Mouse (Mus musculus) lung, postnatal 36 days (tissue): ENCODE data around the gene Amz2.

ENCODE experiments used
- DNase-seq: peaks from one replicate; pipeline ENCODE4 v3.0.0; 2022; ENCODE audit warnings: mixed read lengths

Amz2 gene

DNA sequence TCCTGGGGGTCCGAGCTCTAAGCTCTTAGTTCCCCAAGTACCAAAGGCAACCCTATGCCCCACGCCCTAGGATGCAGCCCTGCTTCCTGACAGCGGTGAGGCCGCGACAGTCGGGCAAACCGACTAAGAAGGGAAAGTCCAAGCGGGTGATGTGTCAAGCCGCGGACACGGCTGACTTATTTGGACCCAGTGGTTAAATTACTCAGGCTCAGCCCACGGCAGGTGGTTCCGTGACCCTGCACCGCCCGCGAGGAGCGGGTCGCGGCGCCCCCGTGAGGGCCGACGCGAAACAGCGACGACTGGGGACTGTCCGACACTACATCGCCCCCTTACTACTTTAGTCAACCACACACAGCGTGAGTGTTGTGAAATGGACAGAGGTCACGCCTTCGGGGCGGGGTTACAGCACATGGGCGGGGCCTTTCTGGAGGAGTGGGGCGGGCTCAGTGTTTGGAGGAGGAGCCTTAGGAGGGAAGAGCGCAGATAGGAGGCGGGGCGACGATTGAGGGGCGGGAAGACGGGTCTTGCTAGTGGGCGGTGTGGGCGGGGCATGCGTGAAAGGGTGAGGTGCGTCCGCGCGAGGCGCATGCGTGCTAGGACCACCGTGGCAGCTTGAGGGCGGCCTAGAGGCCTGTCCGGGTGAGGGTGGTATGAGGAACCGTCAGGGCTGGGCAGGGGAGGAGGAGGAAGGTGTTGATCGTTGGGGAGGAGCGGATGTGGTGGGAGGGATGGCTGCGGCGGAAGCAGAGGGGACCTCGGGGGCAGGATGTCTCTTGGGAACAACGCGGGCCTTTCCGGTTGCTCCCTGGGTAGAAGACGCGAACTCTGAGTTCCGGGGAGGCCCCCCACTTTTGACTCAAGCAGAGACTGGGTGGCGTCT lies at the start of gene Amz2:
Gene Amz2, plus strand, starts transcription at position 555 of the 880 bp plus-strand sequence.
- DNase-seq, result peak; percentile 99

- DNase-seq, result no peak
These were observed 49.1 kb upstream of the Amz2 start for GRCm38 (mm10) chr11:109376484-109377143.

DNA sequence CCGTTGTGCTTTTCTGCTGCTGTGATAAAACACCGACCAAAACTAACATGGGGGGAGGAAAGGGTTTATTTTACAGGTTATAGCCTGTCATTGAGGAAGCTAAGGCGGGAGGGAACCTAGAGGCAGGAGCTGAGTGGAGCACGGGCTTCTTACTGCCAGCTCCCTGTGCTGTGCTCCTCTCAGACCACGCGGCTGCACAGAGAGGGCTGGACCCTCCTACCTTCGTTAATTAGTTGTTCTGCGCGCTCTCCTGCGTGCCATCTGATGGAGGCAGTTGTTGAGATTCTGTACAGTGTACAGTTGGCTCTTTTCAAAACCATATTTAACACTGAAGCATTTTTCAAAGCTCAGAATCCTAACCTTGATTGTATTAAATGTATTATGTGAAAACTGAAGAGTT lies 48.3 kb upstream of the Amz2 start:
- DNase-seq, result no peak

- peak; percentile 72 for DNase-seq
These were observed 47.7 kb upstream of the Amz2 start for GRCm38 (mm10) chr11:109378051-109378450.

DNA sequence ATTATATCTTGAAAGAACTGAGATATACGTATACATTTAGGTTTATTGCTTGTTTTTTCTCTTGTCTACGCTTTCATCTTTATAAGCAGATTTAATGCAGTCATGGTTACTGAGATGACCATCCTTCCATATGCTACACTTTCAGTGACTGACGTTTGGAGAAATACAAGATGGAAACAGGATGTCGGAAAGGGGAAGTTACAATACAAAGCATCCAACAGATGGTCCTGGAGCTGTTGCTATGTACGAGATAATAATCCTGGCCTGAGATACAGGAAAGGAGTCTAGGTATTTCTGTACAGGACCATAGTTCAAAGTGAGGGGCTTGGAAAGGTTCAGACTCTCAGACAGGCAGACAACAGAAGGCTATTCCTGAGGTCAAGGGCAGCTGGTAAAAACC lies 45.1 kb upstream of the Amz2 start:
- DNase-seq, result no peak

- DNase-seq, result no peak
These were observed 40.5 kb upstream of the Amz2 start for GRCm38 (mm10) chr11:109385296-109385695.

GRCm38 (mm10) chr11:109389046-109389445 lies 36.7 kb upstream of the Amz2 start:
- peak; percentile 65 for DNase-seq

DNA sequence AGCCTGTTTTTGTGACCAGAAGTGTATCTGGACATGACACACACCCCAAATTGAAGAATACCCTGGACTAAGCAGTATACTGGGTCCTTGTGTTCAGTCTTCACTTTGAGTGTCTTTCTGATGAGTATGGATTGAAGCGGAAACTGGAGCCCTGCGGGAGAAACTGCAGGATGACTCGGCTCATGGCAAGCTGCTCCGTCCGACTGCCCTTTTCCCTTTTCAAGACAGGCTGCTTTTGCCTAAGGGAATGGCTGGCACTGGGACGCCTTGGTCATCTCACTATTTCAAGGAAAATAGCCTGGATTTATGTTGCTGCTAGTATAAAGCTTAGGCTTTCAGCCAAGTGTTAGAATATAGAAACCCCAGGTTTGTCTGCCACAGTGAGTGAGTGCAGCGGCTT lies 34.5 kb upstream of the Amz2 start:
- no peak for DNase-seq

GRCm38 (mm10) chr11:109391760-109392159 lies 34.0 kb upstream of the Amz2 start:
- DNase-seq, result no peak

GRCm38 (mm10) chr11:109392601-109393000 lies 33.1 kb upstream of the Amz2 start:
- no peak for DNase-seq

DNA sequence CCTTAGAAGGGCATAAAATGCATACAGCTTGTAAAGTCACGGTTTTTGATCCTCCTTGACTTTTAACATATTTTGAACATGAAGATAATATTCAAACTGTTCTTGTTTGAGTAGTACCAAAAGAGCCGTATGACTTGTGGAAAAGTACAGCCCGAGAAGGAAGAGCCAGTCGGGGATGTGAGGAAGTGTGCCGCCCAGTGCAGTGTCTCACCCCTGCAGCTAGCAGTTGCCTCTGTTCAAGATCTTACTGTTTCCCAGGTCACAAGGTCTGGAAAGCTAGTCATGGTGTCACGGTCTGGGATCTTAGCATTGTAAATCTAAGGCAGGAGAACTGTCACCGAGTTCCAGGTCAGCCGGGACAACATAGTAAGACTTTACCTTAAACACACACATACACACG lies 31.0 kb upstream of the Amz2 start:
- no peak for DNase-seq

DNA sequence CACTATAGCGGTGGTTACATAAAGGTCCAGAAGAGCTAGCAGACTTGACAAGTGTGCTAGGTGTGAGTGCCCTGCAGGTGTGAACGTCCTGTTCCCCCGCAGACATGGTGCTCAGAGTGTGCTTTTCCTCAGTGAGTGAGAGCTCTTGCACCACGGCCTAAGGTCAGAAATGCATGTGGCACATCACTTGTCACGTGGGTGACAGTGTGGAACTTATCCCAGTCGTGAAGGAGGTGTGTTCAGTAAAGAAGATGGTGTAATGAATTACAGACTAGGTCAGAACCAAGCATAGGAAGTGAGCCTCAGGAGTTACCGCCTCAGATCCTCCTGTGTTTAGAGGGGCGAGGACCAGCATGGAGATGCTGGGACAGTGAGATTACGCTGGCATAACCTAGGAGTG lies 30.5 kb upstream of the Amz2 start:
- DNase-seq, result no peak

DNA sequence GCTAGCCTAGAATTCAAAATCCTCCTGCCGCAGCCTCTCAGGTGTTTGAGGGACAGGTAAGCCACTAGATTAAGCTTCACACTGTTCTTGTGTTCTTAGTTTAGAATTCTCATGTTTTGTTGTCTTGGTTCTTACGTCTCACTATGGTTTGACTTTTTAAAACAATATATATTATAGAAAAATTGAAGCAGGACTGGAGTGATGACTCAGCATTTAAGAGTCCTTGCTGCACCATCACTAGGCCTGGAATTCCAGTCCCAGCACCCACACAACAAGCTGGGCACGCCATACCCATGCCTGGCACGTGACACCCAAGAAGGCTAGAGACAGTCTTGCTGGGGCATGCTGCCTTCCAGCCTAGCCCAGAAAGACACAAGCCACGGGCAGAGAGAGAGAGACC lies 19.3 kb upstream of the Amz2 start:
- DNase-seq, result no peak

DNA sequence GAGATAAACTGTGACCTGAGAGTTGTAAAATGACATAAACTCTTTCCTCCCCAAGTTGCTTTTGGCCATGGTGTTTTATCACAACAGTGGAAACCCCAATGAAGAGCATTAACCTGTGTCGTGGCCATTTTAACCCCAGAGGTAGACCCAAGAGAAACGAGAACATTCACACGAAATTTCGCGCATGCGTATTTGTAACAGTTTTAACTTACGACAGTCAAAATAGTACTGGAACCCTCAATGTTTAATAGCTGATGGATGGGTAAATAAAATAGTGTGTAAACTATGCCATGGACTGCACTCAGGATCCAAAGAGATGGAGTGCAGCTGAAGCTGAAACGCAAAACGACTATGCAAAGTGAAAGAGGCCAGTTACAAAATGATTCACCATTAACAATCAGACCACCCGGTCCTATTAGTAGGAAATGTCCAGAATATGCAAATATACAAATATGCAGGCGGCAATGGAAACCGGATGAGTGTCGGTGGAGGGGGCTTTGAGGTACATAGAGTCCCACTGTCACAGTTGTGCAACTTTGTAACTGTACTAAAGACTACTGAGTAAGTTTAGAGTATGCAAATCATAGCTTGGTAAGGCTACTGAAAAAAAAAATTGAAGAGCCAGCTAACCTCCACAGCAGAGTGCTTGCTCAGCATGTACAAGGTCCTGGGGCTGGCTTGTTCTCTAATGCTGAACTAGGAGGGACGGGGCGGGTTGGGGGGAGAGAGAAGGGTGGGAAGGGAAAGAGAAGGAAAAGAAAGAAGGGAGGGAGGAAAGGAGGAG lies 15.4 kb upstream of the Amz2 start:
- no peak for DNase-seq

DNA sequence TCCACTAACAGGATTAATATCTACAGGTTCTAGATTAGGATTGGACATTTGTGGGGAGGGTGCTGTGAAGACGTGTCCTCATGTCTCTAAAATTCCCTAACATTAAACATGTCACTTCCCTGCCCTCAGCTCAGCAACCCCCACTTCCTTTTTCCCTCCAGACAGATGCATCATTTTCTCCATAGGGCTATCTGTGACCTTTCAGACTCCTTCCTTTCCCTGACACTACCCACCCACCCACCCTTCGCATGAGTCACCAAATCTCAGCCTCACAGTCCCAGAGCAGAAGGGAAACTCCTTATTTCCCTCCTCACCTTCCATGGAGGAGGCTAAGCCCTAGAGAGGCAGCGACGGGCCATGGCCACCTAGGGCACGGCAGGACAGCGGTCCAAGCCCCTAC lies 12.1 kb upstream of the Amz2 start, which contains the start of gene 9930022D16Rik:
Gene 9930022D16Rik, plus strand, starts transcription at position 301 of the 400 bp plus-strand sequence.
- no peak for DNase-seq

DNA sequence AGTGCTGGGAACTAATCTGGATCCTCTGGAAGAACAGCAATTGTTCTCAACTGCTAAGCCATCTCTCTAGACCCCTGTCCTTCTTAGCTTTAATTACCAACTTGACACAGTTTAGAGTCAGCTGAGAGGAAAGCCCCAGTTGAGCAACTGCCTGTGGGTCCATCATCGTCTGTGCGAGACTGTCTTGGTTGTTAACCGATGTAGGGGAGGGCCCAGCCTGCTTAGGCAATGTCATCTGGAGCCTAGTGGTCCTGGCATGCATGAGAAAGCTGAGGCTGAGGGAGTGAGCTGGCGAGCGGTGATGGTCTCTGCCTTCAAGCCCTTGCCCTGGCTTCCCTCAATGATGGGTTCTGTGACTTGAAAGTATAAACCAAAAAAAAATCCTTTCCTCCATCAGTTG lies 10.9 kb upstream of the Amz2 start:
- no peak for DNase-seq

- DNase-seq, result peak; percentile 89
These were observed 8.9 kb upstream of the Amz2 start for GRCm38 (mm10) chr11:109416709-109417420.

- peak; percentile 55 for DNase-seq
These were observed 8.2 kb upstream of the Amz2 start for GRCm38 (mm10) chr11:109417472-109418040.

DNA sequence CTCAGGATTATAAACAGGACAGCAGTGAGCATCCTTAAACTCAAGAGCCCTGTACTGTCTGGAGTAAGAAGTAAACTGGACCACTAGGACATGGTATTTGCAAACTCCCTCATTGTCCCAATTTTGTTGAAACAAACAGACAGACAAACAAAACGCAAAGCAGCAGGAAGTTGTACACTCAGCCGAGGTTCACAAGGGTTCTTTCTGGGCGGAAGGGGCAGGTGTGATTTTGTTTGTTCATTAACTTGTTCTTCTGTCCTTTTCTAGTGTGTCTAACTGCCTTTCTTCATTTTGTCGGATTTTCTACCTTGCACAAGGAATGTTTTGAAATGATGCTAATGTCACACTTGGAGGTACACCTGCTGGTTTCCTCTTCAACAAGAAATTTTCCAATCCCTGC lies 6.3 kb upstream of the Amz2 start:
- no peak for DNase-seq

DNA sequence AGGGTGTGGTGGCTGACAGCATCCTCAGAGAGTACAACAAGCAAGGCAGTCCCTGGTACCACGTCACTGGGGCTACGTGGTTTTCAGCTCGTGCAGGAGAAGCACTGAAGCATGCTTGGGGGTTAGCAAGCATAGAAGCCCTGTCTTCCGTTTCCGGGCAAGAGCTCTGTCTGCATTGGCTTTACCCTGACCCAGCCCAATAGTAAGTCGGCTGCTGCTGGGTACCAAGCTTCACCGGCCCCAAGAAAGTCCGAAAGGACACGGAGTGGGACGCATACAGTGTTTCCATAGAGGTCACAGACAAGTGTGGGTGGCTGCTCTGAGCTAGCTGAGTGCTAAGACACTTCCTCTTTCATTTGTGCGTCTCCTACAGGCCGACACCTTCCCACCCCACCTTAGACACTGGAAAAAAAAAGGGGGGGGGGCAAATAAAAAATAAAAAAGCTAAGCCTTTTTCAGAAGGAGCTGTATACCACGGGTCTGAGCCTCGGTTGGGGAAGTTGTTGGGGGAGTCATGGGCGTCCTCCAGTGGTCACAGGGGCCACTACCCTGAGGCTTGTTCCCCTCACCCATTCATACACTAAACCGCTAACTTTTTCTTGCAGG lies 5.7 kb upstream of the Amz2 start:
- peak; percentile 57 for DNase-seq

DNA sequence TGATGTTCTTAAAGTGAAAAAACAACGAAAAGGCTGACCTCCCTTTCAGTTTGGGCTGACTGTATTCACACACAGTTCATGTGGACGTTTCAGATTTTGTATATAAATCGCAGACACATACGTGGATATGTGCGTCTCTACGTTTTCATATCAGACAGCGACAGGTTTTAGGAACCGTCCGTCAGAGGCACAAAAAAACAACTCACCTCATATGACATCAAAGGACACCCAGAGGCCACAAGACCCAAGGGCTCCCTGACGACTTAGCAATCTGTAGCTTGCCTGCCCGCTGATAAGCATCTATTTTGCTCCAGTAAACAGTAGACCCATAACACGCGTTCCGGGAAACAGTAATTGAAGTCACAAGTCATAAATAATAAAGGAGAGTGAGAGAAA lies 5.2 kb upstream of the Amz2 start:
- no peak for DNase-seq

- no peak for DNase-seq
These were observed 4.5 kb upstream of the Amz2 start for GRCm38 (mm10) chr11:109421205-109421604.
